Mouse (Mus musculus): ENCODE data around the gene Pafah1b2. TPM values are rescaled to one million over a fixed set of nuclear protein-coding genes. Genes with fewer than 3 reads are reported as not detected.

The Pafah1b2 gene
- 10 to 100 TPM; 83.5 to 94.4 TPM for polyA plus RNA-seq (2017; shearing (Covaris generic))

GRCm38 (mm10) chr9:46012091-46013008 is at the start of gene Pafah1b2, which contains the start of gene Sik3:
Gene Pafah1b2, minus strand, starts transcription at chr9:46012690.
Gene Sik3, plus strand, starts transcription at chr9:46012820.

GRCm38 (mm10) chr9:45955107-45955963 is 57.2 kb downstream of the Pafah1b2 start, which contains the start of gene Sidt2:
Gene Sidt2, minus strand, starts transcription at chr9:45955258.

GRCm38 (mm10) chr9:45935628-45936210 is 76.8 kb downstream of the Pafah1b2 start, which contains the start of gene Tagln:
Gene Tagln, minus strand, starts transcription at chr9:45936058.

Other genes with a start within 250 kb of the Pafah1b2 start
- gene Cep164, start 184.0 kb downstream of the Pafah1b2 start, polyA plus RNA-seq (2017; shearing (Covaris generic)) = 10 to 100 TPM; 11.5 to 12.4 TPM
- gene Bace1, start 174.1 kb downstream of the Pafah1b2 start, polyA plus RNA-seq (2017; shearing (Covaris generic)) = 1 to 10 TPM; 3.8 to 4.6 TPM
- gene Pcsk7, start 106.2 kb downstream of the Pafah1b2 start, polyA plus RNA-seq (2017; shearing (Covaris generic)) = 10 to 100 TPM; 26.4 to 43.8 TPM
- gene Rnf214, start 105.8 kb downstream of the Pafah1b2 start, polyA plus RNA-seq (2017; shearing (Covaris generic)) = 10 to 100 TPM; 31.9 to 44.1 TPM
- gene Tagln, start 76.6 kb downstream of the Pafah1b2 start, polyA plus RNA-seq (2017; shearing (Covaris generic)) = 1 to 10 TPM; 2.7 to 3.2 TPM
- gene Sidt2, start 57.4 kb downstream of the Pafah1b2 start, polyA plus RNA-seq (2017; shearing (Covaris generic)) = 100 to 1,000 TPM; 172 to 220 TPM
- gene Sik3, start 130 bp upstream of the Pafah1b2 start, polyA plus RNA-seq (2017; shearing (Covaris generic)) = 10 to 100 TPM; 27.0 to 33.0 TPM
- not detected for gene Apoa1, start 215.9 kb upstream of the Pafah1b2 start, polyA plus RNA-seq (2017; shearing (Covaris generic))
- gene Apoc3, start 222.9 kb upstream of the Pafah1b2 start, polyA plus RNA-seq (2017; shearing (Covaris generic)) = not detected
- not detected for gene Apoa4, start 228.0 kb upstream of the Pafah1b2 start, polyA plus RNA-seq (2017; shearing (Covaris generic))